Mouse (Mus musculus) testis, adult 2 months (tissue): Measurements from ENCODE around the gene Tbc1d17. TPM values are rescaled to one million over a fixed set of nuclear protein-coding genes. Genes with fewer than 3 reads are reported as not detected.
"Not testable (repeated sequence)": the region's sequence is repeated elsewhere in the genome, so short reads cannot be mapped to it uniquely, and the experiment has no call there.

Experiments
- H3K27ac ChIP-seq: fragments of 200-500 bp; 2 replicates; pipeline ENCODE4 v1.5.1; 2012; ENCODE audit warnings: low read depth, low read length; ENCODE audit not compliant: control insufficient read depth, insufficient read depth
- H3K27me3 ChIP-seq: fragments of 200-500 bp; 2 replicates; pipeline ENCODE4 v1.6.1; 2012; ENCODE audit warnings: mild to moderate bottlenecking, low read length, moderate library complexity; ENCODE audit not compliant: control insufficient read depth, insufficient read depth
- H3K36me3 ChIP-seq: fragments of 200-500 bp; 2 replicates; pipeline ENCODE4 v1.6.1; 2012; ENCODE audit warnings: mild to moderate bottlenecking, low read length; ENCODE audit not compliant: control insufficient read depth, insufficient read depth
- H3K4me1 ChIP-seq: fragments of 200-500 bp; 2 replicates; pipeline ENCODE4 v1.6.1; 2012; ENCODE audit warnings: low read length; ENCODE audit not compliant: control insufficient read depth, insufficient read depth
- H3K4me3 ChIP-seq: fragments of 200-500 bp; 2 replicates; pipeline ENCODE4 v1.5.1; 2012; ENCODE audit warnings: low read depth, mild to moderate bottlenecking, low read length, moderate library complexity, mixed read lengths; ENCODE audit not compliant: control insufficient read depth
- CTCF ChIP-seq: fragments of 200-500 bp; IDR thresholded peaks from 2 replicates; pipeline ENCODE4 v1.5.1; 2012; ENCODE audit warnings: low read depth, mild to moderate bottlenecking, inconsistent platforms, low read length, moderate library complexity; ENCODE audit not compliant: control insufficient read depth, insufficient read depth, insufficient replicate concordance
- POLR2A ChIP-seq: fragments of 200-500 bp; IDR thresholded peaks from 2 replicates; pipeline ENCODE4 v1.6.1; 2012; ENCODE audit warnings: low read depth, mild to moderate bottlenecking, inconsistent platforms, low read length, moderate library complexity; ENCODE audit not compliant: control insufficient read depth
- polyA plus RNA-seq: library from polyadenylated mRNA; depleted of rRNA; stranded (reverse); fragments of >200 nt; gene quantifications from 2 replicates; pipeline ENCODE4 v1.2.3, GENCODE M21; 2012

The Tbc1d17 gene
- polyA plus RNA-seq, 1 experiment, result 28.5 TPM

- Histone ChIP-seq H3K4me1 (no peaks in the 10 kb centered on the region), H3K27ac (no peak overlapping the region), H3K4me3 (no peak overlapping the region), H3K27me3 (no peaks in the 10 kb centered on the region), H3K36me3 (no peaks in the 10 kb centered on the region; the same call in 1 of the 2 replicates)
- TF ChIP-seq POLR2A (no peak), CTCF (no peak)
Observed at GRCm38 (mm10) chr7:44883036-44883435, 34.2 kb upstream of the Tbc1d17 start.

- TF ChIP-seq POLR2A, result no peak
- H3K27ac ChIP-seq, result no peak overlapping the region
- no peaks in the 10 kb centered on the region; the same call in 1 of the 2 replicates for H3K36me3 ChIP-seq
- peaks cover 2% of the 10 kb centered on the region; the same call in 1 of the 2 replicates for H3K4me1 ChIP-seq
- H3K4me3 ChIP-seq, result no peak overlapping the region
- no peaks in the 10 kb centered on the region for H3K27me3 ChIP-seq
Observed at GRCm38 (mm10) chr7:44877833-44878232, 29.0 kb upstream of the Tbc1d17 start.

DNA sequence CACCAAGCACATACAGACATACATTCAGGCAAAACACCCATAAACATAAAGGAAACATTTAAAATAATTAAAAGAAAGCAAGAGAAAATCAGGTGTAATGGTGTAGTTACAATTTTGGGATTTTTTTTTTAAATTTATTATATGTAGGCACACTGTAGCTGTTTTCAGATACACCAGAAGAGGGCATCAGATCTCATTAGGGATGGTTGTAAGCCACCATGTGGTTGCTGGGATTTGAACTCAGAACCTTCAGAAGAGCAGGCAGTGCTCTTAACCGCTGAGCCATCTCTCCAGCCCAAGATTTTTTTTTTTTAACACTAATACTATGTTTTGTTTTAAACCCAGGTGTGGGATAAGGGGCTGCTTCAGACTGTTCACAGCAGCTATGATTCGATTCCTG lies 22.9 kb upstream of the Tbc1d17 start:
- H3K27me3 ChIP-seq, H3K4me3 ChIP-seq, H3K27ac ChIP-seq, H3K36me3 ChIP-seq: not testable (repeated sequence)
- H3K4me1 ChIP-seq, result peaks cover 13% of the 10 kb centered on the region

DNA sequence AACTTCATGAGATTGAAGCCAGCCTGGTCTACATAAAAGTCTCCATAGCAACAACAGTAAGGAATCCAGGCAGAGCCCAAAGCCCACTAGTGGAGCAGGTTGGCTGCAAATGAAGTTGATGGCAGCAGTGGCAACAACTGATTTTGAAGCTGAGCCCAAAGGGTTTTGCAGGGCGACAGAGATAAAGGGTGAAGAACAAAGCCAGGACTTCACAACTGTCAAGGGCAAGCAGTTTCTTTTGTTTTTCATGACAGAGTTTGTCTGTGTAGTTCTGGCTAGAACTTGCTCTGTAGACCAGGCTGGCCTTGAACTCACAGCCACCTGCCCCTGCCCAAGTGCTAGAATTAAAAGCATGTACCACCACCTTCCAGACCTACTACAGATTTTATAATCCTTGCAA lies 22.3 kb upstream of the Tbc1d17 start:
- H3K4me3 ChIP-seq, result no peak overlapping the region
- TF ChIP-seq CTCF, result no peak
- TF ChIP-seq POLR2A, result no peak
- H3K27ac ChIP-seq, result peak overlapping the region; percentile 21; the same call in 1 of the 2 replicates
- no peaks in the 10 kb centered on the region for H3K27me3 ChIP-seq
- no peaks in the 10 kb centered on the region for H3K36me3 ChIP-seq
- peaks cover 16% of the 10 kb centered on the region for H3K4me1 ChIP-seq

DNA sequence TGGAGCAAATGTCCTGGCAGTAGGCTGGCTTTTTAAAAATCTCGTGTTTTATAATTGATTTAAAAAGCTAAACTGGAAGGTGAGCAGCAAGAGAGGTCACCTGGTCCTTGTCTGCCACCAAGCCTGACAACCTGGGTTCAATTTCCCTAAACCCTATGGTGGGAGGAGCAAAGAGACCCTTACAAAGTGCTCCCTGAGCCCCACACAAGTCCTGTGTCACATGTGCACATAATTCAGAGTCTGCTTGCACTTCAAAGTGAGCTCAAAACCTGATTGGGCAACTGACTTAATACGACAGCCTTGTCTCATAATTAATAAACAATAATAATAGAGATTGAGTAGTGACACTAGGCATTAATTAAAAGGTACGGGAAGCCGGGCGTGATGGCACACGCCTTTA lies 21.7 kb upstream of the Tbc1d17 start:
- Histone ChIP-seq H3K4me3 (no peak overlapping the region), H3K27me3 (no peaks in the 10 kb centered on the region), H3K4me1 (peaks cover 17% of the 10 kb centered on the region), H3K36me3 (no peaks in the 10 kb centered on the region), H3K27ac (peak overlapping the region; percentile 78; the same call in 1 of the 2 replicates)
- TF ChIP-seq CTCF (no peak), POLR2A (no peak)

GRCm38 (mm10) chr7:44869697-44870528 lies 21.0 kb upstream of the Tbc1d17 start, which contains the start of gene Ptov1:
Ptov1 (minus strand) TSS chr7:44869788.
- H3K4me1 ChIP-seq, result peaks cover 21% of the 10 kb centered on the region
- H3K36me3 ChIP-seq, result no peaks in the 10 kb centered on the region
- TF ChIP-seq CTCF (no peak), POLR2A (peak; percentile 62)
- H3K4me3 ChIP-seq, result peak within 1 kb of the TSS; percentile 89
- no peaks in the 10 kb centered on the region for H3K27me3 ChIP-seq
- peak within 1 kb of the TSS; percentile 90 for H3K27ac ChIP-seq

DNA sequence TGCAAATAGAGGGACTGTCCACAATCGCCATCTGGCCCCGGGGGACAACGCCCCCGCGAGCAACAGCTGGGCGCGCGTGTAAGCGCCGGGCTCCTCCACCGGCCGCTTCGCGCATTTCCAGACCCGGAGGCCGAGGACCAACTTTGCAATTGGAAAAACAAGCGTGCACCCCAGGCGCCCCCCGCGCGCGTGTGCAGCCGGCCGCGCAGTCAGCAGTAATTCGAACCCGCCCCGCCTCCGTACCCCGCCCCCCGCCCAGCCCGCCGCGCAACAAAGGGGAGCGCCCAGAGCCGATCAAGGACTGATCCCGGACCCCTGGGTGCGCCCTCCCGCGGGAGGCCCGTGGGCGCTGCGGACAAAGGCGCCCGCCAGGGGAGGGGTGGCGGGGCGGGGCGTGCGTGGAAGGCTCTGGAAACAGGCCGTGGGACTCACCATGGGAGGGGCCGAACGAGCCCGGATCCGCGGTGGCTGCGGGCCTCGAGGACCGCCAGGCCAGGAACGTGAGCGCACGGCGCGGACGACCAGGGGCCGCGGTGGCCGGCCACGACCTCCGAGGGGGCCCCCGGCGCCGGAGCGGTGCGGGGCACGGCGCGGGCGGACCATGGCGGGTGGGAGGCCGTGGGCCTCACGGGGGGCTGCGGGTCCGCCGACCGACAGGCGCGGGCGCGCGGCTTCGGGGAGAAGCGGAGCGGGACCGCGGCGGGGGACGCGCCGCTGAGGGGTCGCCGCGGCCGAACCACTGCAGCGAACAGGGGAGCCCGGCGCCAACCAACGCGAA lies 20.2 kb upstream of the Tbc1d17 start:
- TF ChIP-seq CTCF (no peak), POLR2A (no peak; the same call in 1 of the 2 replicates)
- peaks cover 25% of the 10 kb centered on the region for H3K4me1 ChIP-seq
- no peaks in the 10 kb centered on the region for H3K27me3 ChIP-seq
- peak overlapping the region; percentile 89 for H3K4me3 ChIP-seq
- peak overlapping the region; percentile 90 for H3K27ac ChIP-seq
- no peaks in the 10 kb centered on the region for H3K36me3 ChIP-seq
